Mouse (Mus musculus) heart, embryonic 13.5 days (tissue): Measurements from ENCODE around the gene Orai2. TPM values are rescaled to one million over a fixed set of nuclear protein-coding genes. Genes with fewer than 3 reads are reported as not detected.

ENCODE experiments used
- microRNA-seq: library from miRNA; unstranded; fragments of <30 nt; microRNA quantifications from one replicate; pipeline ENCODE4, GENCODE M21; 2016
- polyA plus RNA-seq: library from polyadenylated mRNA; unstranded; fragments of >200 nt; fragmentation: Nextera tagmentation; extraction: Ambion mirVana; gene quantifications from 2 replicates; pipeline ENCODE4 v1.2.1, GENCODE M21; 2015

Gene Orai2
- polyA plus RNA-seq, 1 experiment from 2014 or later, result 2.7 TPM

Small RNA genes lying within 50 kb of the gene (microRNA-seq; reads per million reads assigned to microRNA genes)
- gene Mir7035, result not detected

Other genes with a start within 250 kb of the Orai2 start
- 157 and 163 TPM in 2 replicates for gene Ywhag, start 236.1 kb downstream of the Orai2 start, polyA plus RNA-seq
- 1.0 and 1.1 TPM in 2 replicates for gene Ssc4d, start 196.2 kb downstream of the Orai2 start, polyA plus RNA-seq
- gene Zp3, start 190.6 kb downstream of the Orai2 start, polyA plus RNA-seq, result 0.11 TPM in 1 of 2 replicates, not detected in the other
- gene Dtx2, start 175.9 kb downstream of the Orai2 start, polyA plus RNA-seq, result 23.0 and 23.9 TPM in 2 replicates
- gene Upk3b, start 132.2 kb downstream of the Orai2 start, polyA plus RNA-seq, result 41.2 and 54.6 TPM in 2 replicates
- 0.13 and 0.43 TPM in 2 replicates for gene Upk3bl, start 116.2 kb downstream of the Orai2 start, polyA plus RNA-seq
- gene Rasa4, start 86.8 kb downstream of the Orai2 start, polyA plus RNA-seq, result 1.6 TPM in 2 replicates
- 139 and 175 TPM in 2 replicates for gene Polr2j, start 54.1 kb downstream of the Orai2 start, polyA plus RNA-seq
- gene Lrwd1, start 34.6 kb downstream of the Orai2 start, polyA plus RNA-seq, result 18.1 and 19.6 TPM in 2 replicates
- gene Alkbh4, start 34.6 kb downstream of the Orai2 start, polyA plus RNA-seq, result 13.1 and 13.9 TPM in 2 replicates
- gene Prkrip1, start 28.2 kb upstream of the Orai2 start, polyA plus RNA-seq, result 35.1 and 43.4 TPM in 2 replicates
- gene Sh2b2, start 75.8 kb upstream of the Orai2 start, polyA plus RNA-seq, result 1.5 and 1.7 TPM in 2 replicates